Mouse (Mus musculus) small intestine, adult 2 months (tissue): ENCODE results near the gene Nxf3. TPM values are rescaled to one million over a fixed set of nuclear protein-coding genes. Genes with fewer than 3 reads are reported as not detected.

Experiments
- H3K27ac ChIP-seq: fragments of 200-500 bp; 2 replicates; pipeline ENCODE4 v1.5.1; 2012; ENCODE audit warnings: low read depth, low read length, control low read depth, inconsistent platforms; ENCODE audit not compliant: insufficient read depth
- H3K27me3 ChIP-seq: fragments of 200-500 bp; 2 replicates; pipeline ENCODE4 v1.6.1; 2012; ENCODE audit warnings: mild to moderate bottlenecking, moderate library complexity, low read length, inconsistent platforms; ENCODE audit not compliant: control insufficient read depth, insufficient read depth
- H3K36me3 ChIP-seq: fragments of 200-500 bp; 2 replicates; pipeline ENCODE4 v1.6.1; 2012; ENCODE audit warnings: mild to moderate bottlenecking, low read length, control low read depth, inconsistent platforms; ENCODE audit not compliant: control insufficient read depth, insufficient read depth
- H3K4me1 ChIP-seq: fragments of 200-500 bp; 2 replicates; pipeline ENCODE4 v1.6.1; 2012; ENCODE audit warnings: low read length, inconsistent platforms, mixed read lengths; ENCODE audit not compliant: control insufficient read depth, insufficient read depth, insufficient read length
- H3K4me3 ChIP-seq: fragments of 200-500 bp; 2 replicates; pipeline ENCODE4 v1.5.1; 2012; ENCODE audit warnings: low read depth, mild to moderate bottlenecking, control low read depth, inconsistent platforms, low read length, moderate library complexity
- CTCF ChIP-seq: fragments of 200-500 bp; IDR thresholded peaks from 2 replicates; pipeline ENCODE4 v1.5.1; 2012; ENCODE audit warnings: low read depth, mild to moderate bottlenecking, control low read depth, inconsistent platforms, low read length, moderate library complexity, mixed read lengths; ENCODE audit not compliant: insufficient replicate concordance, insufficient read length; ENCODE audit errors: extremely low read depth
- POLR2A ChIP-seq: fragments of 200-500 bp; IDR thresholded peaks from 2 replicates; pipeline ENCODE4 v1.6.1; 2012; ENCODE audit warnings: low read depth, mild to moderate bottlenecking, control low read depth, inconsistent platforms, low read length, moderate library complexity
- WGBS: fragments of 180-500 bp; shearing (Covaris S2); methylation state at CpG from one replicate; pipeline ENCODE4 v1.1.7; 2018; 5-methylcytosine and 5-hydroxymethylcytosine counted together
- polyA plus RNA-seq: library from polyadenylated mRNA; depleted of rRNA; stranded (reverse); fragments of >200 nt; gene quantifications from 2 replicates; pipeline ENCODE4 v1.2.3, GENCODE M21; 2012; rRNA removed

Gene Nxf3
- polyA plus RNA-seq, result not detected in 2 replicates

GRCm38 (mm10) chrX:136085155-136085554 lies at the start of gene Nxf3:
Nxf3 (minus strand) TSS chrX:136085255.
- H3K27ac ChIP-seq, result no peak within 1 kb of the TSS
- no peaks in the 10 kb centered on the region for H3K4me1 ChIP-seq
- H3K36me3 ChIP-seq, result no peaks in the 10 kb centered on the region
- H3K27me3 ChIP-seq, result no peaks in the 10 kb centered on the region
- TF ChIP-seq POLR2A (no peak), CTCF (no peak)
- H3K4me3 ChIP-seq, result no peak within 1 kb of the TSS
- WGBS, result 81% methylated on average over 9 of the region's 9 CpGs

GRCm38 (mm10) chrX:136127744-136128064 lies 42.6 kb upstream of the Nxf3 start:
- 18% methylated on average over 5 of the region's 5 CpGs for WGBS

GRCm38 (mm10) chrX:136127038-136127743 lies 42.1 kb upstream of the Nxf3 start:
- Histone ChIP-seq H3K4me1 (no peaks in the 10 kb centered on the region), H3K36me3 (no peaks in the 10 kb centered on the region), H3K27me3 (no peaks in the 10 kb centered on the region), H3K27ac (no peak overlapping the region), H3K4me3 (no peak overlapping the region)
- TF ChIP-seq CTCF (no peak), POLR2A (no peak)
- 46% methylated on average over 8 of the region's 8 CpGs for WGBS

More at GRCm38 (mm10) chrX:136127744-136128064, 42.6 kb upstream of the Nxf3 start:
- Histone ChIP-seq H3K4me1 (no peaks in the 10 kb centered on the region), H3K4me3 (no peak overlapping the region), H3K27ac (no peak overlapping the region), H3K27me3 (no peaks in the 10 kb centered on the region), H3K36me3 (no peaks in the 10 kb centered on the region)
- peak; percentile 16; the same call in 1 of the 2 replicates for TF ChIP-seq CTCF
- no peak for TF ChIP-seq POLR2A

- 0 out of 2 replicates have a peak overlapping the region, but pooled peaks have one; percentile 10 for H3K4me3 ChIP-seq
- TF ChIP-seq CTCF (no peak), POLR2A (no peak)
- no peaks in the 10 kb centered on the region for H3K4me1 ChIP-seq
- H3K27ac ChIP-seq, result no peak overlapping the region
- H3K27me3 ChIP-seq, result no peaks in the 10 kb centered on the region
- 16% methylated on average over 23 of the region's 23 CpGs for WGBS
- H3K36me3 ChIP-seq, result no peaks in the 10 kb centered on the region
Measured at GRCm38 (mm10) chrX:136115419-136115961, 30.4 kb upstream of the Nxf3 start.

- Histone ChIP-seq H3K36me3 (no peaks in the 10 kb centered on the region), H3K27ac (no peak overlapping the region), H3K4me3 (no peak overlapping the region), H3K4me1 (no peaks in the 10 kb centered on the region), H3K27me3 (no peaks in the 10 kb centered on the region)
- WGBS, result 30% methylated on average over 4 of the region's 4 CpGs
- no peak for TF ChIP-seq CTCF
- no peak for TF ChIP-seq POLR2A
Measured at GRCm38 (mm10) chrX:136115015-136115414, 30.0 kb upstream of the Nxf3 start.

GRCm38 (mm10) chrX:136107942-136108341 lies 22.9 kb upstream of the Nxf3 start:
- 36% methylated on average over 6 of the region's 6 CpGs for WGBS
- TF ChIP-seq CTCF (no peak), POLR2A (no peak)
- H3K4me1 ChIP-seq, result no peaks in the 10 kb centered on the region
- H3K27me3 ChIP-seq, result no peaks in the 10 kb centered on the region
- no peaks in the 10 kb centered on the region for H3K36me3 ChIP-seq
- no peak overlapping the region for H3K27ac ChIP-seq
- H3K4me3 ChIP-seq, result no peak overlapping the region

GRCm38 (mm10) chrX:136104724-136105088 lies 19.7 kb upstream of the Nxf3 start:
- Histone ChIP-seq H3K36me3 (no peaks in the 10 kb centered on the region), H3K4me1 (no peaks in the 10 kb centered on the region), H3K4me3 (no peak overlapping the region), H3K27ac (no peak overlapping the region), H3K27me3 (no peaks in the 10 kb centered on the region)
- no peak for TF ChIP-seq CTCF
- no peak for TF ChIP-seq POLR2A
- whole genome bisulfite sequencing, result 69% methylated on average over 3 of the region's 3 CpGs
